Mouse (Mus musculus): ENCODE results near the gene Hs2st1.

The Hs2st1 gene

DNA sequence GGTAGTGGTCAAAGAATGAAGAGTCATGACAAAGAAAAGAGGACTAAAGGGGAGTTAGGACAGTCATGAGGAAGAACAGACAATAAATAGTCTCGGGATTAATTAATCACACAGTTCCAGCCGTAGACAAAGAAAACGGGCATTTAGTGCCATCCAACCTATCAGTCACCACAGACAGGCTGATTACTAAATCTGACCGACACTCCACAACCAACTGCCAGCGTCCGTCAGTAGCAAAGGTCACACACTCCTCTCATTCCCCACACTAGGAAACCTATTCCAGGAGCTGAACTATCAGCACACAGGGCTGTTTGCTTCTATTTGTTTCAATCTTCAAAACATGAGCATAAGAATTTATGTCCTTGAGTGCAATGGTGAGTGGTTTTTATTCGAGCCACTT, 16.0 kb downstream of the Hs2st1 start:
- no peak for DNase-seq (ENCODE audit: extremely low spot score)

DNA sequence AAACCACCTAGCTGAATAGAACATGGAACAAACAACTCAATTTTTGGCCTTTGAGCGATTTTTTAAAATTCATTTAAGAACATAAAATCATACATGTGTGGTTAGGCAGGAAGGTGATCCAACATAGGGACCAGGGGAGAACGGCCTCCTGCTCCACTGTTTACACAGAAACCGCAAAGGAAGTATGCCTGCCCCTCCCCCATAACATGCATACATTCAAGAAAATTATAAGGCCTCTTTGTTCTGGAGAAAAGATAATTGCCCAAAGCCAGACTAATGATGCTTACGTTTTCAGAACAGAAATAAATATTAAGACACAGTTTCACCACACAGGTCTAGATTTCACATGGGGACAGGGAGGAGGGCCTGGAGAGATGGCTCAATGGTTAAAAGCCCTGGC, 18.6 kb downstream of the Hs2st1 start:
- no peak for DNase-seq (ENCODE audit: extremely low spot score)

DNA sequence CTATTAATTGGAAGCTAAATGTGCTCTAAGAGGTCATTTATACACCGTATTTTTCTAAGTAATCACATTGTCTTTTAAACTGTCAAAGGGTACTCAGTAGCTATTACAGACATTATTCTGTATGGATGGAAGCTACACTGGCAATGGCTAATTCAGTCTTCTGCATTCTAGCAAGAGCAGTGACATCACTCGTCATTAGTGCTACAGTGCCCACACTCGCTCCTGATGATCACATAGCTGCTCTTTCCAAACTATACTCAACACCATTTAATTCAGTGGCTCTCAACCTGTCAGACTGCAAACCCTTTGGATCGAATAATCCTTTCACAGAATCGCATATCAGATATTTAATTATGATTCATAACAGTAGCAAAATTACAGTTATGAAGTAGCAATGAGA, 19.3 kb downstream of the Hs2st1 start:
- DNase-seq (ENCODE audit: extremely low spot score): no peak

DNA sequence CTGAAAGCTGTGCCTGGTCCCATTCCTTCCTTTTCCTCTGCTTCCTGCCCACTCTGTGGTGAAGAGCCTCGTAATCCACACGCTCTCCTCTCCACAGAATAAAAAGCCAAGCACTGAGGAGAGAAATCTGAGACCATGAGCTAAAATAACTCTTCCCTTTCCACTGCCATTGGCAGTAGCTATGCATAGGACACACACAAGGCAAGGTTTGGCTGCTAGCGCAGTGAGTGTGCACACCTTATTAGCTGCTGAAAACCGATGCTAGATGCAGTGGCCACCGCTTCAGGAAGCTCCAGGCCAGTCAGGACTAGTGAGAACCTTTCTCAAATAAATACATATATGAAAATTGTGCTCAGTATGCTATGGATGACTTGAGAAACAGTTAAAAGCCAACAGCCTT, 19.9 kb downstream of the Hs2st1 start:
- DNase-seq (ENCODE audit: extremely low spot score): no peak

DNA sequence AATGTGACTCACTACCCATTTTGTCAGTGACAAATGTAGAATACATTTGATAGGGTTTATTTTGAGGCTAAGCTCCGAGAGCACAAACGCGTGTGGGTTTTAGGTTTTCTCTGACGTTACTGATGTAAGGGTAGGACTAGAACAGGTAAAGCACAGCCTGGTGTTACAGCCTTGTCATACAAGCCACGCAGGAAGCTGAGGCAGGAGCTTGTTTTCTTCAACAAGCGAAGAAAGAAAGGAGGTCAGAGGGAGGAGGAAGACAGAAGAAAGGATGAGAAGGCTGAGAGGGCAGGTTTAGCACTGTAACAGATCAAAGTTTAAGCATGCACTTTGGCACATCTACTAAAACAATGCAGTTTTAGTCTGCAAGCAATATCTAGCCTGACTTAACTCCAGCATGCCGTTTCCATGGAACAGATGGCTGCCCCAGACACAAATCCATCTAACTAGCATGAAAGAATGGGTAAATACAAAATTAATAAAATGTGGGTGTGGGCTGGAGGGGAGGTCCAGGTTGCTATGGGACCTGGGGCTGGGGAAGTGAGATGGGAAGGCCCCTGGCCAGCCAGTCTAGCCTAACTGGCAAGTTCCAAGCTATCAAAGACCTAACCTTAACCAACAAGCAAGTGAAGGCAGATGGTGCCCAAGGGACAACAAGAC, 21.7 kb downstream of the Hs2st1 start:
- no peak for DNase-seq (ENCODE audit: extremely low spot score)

DNA sequence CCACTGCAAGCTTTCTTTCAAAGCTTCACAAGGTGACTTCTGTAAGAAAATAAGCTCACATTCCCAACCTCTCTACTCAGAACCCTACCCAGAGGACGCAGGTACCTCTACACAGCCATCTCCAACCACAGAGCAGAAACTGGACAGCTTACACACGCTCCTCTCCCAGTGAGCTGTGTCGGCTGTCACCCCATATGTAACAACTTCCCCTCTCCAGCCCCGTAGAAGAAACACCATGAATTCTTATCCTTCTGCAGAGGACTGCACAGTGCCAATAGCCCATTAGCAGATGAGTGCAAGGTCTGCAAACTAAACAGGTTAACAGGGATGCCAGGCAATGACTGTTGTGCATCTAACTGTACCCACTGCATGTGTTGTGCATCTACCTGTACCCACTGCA, 23.5 kb downstream of the Hs2st1 start:
- no peak for DNase-seq (ENCODE audit: extremely low spot score)

DNA sequence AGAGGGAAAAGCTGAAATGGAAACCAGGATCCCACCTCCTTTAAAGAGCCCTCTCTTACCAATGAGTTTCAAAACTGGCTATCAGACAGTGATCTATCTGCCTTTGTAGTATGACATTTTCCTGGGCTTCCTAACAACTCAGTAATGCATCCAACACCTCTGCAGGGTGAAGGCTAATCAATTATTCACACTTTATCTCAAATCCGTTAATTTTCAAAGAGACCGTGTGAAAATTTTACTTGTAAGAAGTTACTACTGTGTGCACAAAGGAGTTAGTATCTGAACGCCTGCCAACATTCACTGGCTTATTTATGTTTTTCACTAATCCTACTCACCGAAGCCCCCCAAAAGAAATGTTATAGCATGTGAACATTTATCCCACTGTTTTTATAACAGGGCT, 24.1 kb downstream of the Hs2st1 start:
- no peak for DNase-seq (ENCODE audit: extremely low spot score)

GRCm38 (mm10) chr3:144545152-144545551, 24.8 kb downstream of the Hs2st1 start:
- DNase-seq (ENCODE audit: extremely low spot score): no peak

DNA sequence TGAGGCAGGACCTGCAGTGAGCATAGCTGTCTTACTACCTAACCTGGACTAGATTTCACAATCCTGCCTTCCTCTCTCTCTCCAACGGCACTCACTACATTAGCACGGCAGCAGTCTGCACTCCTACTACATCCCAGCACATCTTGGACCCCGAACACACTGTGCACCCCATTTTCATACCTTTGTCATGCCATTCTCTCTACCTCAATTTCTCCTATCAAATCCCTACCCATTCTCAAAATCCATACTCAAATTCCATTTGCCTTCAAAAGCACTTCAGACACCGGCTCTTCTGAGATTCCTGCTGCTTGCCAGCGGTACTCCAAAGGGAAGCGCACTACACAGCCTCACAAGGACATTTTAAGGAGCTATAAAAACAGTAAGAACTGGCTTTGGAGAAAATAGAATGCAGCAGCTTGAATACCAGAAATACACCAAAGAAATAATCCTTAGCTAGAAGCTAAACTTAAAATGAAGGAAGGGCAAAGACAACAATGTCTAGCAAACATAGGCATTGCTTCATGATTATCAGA, 28.0 kb downstream of the Hs2st1 start:
- DNase-seq (ENCODE audit: extremely low spot score): no peak

GRCm38 (mm10) chr3:144540805-144541204, 29.2 kb downstream of the Hs2st1 start:
- no peak for DNase-seq (ENCODE audit: extremely low spot score)

GRCm38 (mm10) chr3:144539051-144539450, 30.9 kb downstream of the Hs2st1 start:
- no peak for DNase-seq (ENCODE audit: extremely low spot score)

DNA sequence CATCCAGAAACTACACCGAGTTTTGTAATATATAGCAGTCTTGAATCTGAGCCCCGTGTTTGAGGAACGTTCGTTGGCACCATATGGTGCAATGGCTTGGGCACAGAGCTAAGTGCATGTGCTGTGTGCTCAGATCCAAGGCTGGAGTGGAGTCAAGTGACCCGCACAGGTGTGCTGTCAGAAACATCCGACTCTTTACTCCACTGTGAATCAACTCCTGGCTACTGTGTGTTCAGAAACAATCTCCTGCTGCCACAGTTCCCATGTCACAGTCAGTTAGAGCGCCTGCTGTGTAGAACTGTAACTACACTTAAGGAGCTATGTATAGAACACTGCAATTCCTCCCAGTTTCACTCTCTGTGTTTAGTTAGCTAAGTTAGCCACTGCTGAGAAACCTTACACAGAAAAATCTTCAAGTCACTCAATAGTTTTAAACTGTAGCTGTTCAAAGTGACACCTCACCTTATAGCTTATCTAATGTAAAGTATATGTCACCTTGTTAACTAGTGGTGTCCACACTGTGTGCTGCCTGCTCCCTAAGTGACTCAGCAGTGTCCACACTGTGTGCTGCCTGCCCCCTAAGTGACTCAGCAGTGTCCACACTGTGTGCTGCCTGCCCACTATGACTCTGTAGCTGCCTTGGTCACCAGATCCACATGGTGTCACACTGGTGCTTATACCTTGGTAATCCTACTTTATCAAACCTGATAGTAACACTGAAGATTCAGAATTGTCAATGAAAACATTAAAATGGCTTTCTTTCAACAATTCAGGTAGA, 32.7 kb downstream of the Hs2st1 start:
- DNase-seq (ENCODE audit: extremely low spot score): no peak

DNA sequence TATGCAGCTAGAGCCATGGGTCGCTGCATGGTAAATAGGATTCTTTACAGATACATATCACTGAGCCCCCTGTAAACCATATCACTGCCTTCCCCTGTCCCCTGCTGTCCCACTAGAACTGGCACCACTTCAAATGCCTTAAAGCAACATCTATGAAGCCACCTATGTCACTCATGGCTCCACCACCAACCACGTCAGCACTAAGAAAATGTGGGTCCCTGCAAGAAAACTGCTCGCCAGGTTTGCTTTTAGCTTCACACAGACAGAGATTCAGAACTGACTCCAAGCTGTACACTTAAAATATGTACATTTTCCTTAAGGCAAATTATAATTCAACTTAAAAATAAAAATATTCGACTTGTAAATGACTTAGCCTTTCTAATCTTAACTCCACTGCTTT, 34.9 kb downstream of the Hs2st1 start:
- no peak for DNase-seq (ENCODE audit: extremely low spot score)

DNA sequence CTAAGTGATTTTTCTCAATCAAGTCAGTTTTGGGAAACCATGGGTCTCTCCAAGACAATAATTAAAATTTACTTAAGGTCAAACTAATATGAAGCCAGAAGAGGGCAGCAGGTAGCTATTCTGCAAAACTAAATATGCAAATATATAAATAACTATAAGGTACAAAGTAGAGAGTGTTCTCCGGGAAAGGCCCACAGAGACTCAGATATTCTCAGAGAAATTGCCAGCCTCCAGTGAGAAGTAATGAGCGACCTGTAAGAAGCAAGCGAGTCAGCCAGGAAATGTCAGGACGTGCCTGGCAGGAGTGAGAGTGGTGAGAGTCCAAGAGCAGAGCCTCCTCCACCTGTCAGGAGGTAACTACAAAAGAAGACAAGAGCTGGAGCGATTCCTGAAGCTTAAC, 39.0 kb downstream of the Hs2st1 start:
- no peak for DNase-seq (ENCODE audit: extremely low spot score)

- DNase-seq (ENCODE audit: extremely low spot score): no peak
These were observed 42.1 kb downstream of the Hs2st1 start for GRCm38 (mm10) chr3:144527918-144528317.

DNA sequence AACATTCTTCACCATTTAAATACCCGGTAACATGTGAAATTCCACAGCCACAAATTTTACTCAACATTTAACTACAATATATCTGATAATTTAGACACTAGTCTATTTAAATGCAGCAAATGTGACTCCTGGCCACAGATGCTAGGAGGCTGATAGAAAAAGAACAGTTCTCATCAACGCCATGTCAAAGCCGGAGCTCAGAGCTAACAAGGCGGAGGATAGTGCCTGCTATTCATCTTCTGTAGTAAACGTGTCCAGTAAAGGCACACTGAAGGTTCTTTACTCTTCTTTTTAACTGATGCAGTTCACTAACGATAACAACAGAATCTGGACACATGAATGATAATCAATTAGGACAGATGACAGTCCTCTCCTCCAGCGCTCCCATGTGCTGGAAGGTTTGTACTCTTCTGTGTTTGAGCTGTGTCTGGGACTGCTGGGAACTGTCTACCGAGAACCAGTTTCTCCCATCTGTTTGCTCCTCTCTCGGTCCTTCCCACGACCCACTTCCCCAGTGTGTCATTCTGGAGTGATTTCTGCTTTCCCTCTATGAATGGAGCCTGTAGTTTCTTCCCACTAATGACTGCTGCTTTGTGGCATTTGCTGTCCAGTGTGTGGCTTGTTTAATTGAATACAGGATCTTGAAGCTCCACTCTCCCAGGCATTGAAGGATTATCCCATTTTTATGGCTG, 50.3 kb downstream of the Hs2st1 start:
- no peak for DNase-seq (ENCODE audit: extremely low spot score)

DNA sequence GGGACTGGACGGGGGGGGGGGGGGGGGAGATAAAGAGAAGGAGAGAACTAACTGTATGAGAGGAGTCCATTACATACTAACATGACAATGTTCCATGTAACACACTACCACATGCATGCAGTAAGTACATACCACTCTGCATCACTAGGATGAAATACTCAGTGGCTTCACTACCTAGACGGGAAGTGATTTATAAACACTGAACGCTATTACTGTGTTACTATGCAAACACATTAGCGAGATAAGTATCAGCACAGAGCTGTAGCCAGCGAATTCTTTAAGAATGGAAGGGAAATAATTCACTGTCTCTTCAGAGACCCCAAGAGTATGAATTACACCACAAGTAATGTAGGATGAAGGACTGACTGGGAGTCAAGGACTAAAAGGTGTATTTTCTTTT, 51.1 kb downstream of the Hs2st1 start:
- no peak for DNase-seq (ENCODE audit: extremely low spot score)

DNA sequence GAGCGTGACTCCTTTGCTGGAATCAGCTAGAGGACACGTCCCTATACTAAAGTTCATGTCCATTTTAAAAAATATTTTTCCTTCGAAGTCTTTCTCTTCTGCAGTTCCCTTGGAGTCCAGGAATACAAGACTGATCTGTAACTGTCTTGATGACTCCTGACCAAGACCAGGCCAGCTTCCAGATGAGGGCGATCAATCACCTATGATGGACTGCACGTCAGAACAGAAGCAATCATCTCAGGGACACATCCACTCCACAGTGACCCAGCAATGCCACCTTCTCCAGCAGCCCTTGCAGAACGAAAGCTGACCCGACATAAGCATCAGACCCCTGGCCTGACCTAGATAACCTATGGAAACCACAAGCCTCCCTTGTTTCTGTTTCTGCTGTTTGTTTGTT, 54.7 kb downstream of the Hs2st1 start:
- DNase-seq (ENCODE audit: extremely low spot score): no peak

GRCm38 (mm10) chr3:144514122-144514505, 55.9 kb downstream of the Hs2st1 start:
- DNase-seq (ENCODE audit: extremely low spot score): no peak

DNA sequence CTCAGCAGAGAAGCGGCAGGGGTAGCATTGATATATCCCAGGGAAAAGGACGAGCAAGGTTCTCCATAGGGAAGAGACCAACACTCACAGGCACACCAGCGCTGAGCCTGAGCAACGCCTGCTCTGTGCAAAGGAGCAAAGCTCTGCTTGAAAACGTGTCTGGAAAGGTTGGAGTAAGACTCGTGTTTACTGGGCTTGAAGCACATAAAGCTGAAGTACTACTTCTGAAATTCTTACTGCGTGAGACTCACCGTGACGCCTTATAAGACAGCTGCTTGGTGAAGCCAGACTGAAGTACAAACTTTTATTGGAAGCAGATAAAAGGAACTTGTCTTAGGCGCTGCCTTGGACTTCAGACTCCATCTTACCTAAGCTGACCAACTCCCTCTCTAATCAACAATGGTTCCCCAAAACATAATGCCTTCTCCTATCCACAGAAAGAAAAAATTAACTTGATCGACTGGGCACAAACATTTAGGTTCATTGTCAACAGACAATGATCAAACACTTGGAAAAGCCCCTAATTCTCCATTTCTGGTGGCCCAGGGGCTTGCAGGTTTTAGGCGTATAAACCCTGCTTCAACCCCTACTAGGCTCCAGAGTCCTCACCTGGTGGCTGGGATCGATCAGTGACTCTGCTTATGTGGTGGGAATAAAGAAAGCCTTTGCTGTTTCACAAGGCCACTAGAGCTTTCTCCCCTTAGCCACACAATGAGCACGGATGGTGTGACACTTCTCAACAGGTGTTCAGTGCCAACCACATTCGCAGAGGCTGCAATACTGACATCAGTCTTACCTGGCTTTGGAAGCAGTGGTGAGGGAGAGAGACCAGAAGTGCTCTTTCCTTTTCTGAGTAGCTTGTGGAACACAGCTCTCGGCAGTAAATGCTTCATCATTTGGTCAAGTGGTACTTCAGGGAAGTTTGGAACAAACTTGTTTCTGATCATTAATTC, 56.5 kb downstream of the Hs2st1 start:
- no peak for DNase-seq (ENCODE audit: extremely low spot score)

GRCm38 (mm10) chr3:144510724-144511123, 59.3 kb downstream of the Hs2st1 start:
- DNase-seq (ENCODE audit: extremely low spot score): no peak

DNA sequence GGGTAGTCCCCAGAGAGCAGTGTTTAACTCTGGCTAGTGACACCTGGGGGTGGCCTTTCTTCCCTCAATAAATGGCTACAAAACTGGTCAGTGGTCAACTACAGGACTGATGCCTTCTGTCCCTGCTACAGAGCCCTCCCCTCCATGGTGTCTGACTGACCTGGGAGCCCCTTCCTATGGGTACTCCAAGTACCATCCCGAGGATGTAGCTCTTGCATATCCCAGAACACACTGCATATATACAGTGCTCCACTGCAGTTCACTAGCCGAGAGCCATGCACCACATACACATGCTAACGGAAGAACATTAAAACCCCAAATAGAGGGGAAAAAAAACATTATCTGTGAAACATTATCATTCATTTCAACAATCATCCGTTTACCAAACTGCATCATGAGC, 61.6 kb downstream of the Hs2st1 start:
- DNase-seq (ENCODE audit: extremely low spot score): no peak
